Mouse (Mus musculus) embryonic facial prominence, embryonic 11.5 days (tissue): ENCODE results near the gene Cdc5l. TPM values are rescaled to one million over a fixed set of nuclear protein-coding genes. Genes with fewer than 3 reads are reported as not detected.
"Not testable (repeated sequence)": the region's sequence is repeated elsewhere in the genome, so short reads cannot be mapped to it uniquely, and the experiment has no call there.

Experiments used
- ATAC-seq: fragments of 200-750 bp; cut with Nextera tagmentation; replicated peaks from 2 replicates; pipeline ENCODE4 v1.8.0; 2017; ENCODE audit warnings: low read depth; ENCODE audit not compliant: insufficient number of reproducible peaks, low FRiP score, low TSS enrichment
- DNase-seq: peaks from one replicate; pipeline ENCODE4 v3.0.0-alpha.2; 2015; ENCODE audit warnings: low spot score
- H3K27ac ChIP-seq: fragments of 300-500 bp; sonication (generic); replicated peaks from 2 replicates; pipeline ENCODE4 v1.5.1; 2014; ENCODE audit warnings: mild to moderate bottlenecking, low read depth, low read length, control low read depth
- H3K27me3 ChIP-seq: fragments of 300-500 bp; sonication (generic); 2 replicates; pipeline ENCODE4 v1.6.1; 2014; ENCODE audit warnings: mild to moderate bottlenecking, low read length, moderate library complexity, mixed read lengths; ENCODE audit not compliant: control insufficient read depth, insufficient read depth
- H3K36me3 ChIP-seq: fragments of 300-500 bp; sonication (generic); replicated peaks from 2 replicates; pipeline ENCODE4 v1.6.1; 2014; ENCODE audit warnings: low read depth, mild to moderate bottlenecking, low read length, moderate library complexity, mixed read lengths; ENCODE audit not compliant: control insufficient read depth, insufficient read depth
- H3K4me1 ChIP-seq: fragments of 300-500 bp; sonication (generic); 2 replicates; pipeline ENCODE4 v1.6.1; 2014; ENCODE audit warnings: low read length, mixed read lengths; ENCODE audit not compliant: control insufficient read depth, insufficient read depth
- H3K4me2 ChIP-seq: fragments of 300-500 bp; sonication (generic); 2 replicates; pipeline ENCODE4 v1.6.1; 2014; ENCODE audit warnings: low read depth, mild to moderate bottlenecking, control low read depth, low read length, moderate library complexity
- H3K4me3 ChIP-seq: fragments of 300-500 bp; sonication (generic); 2 replicates; pipeline ENCODE4 v1.5.1; 2014; ENCODE audit warnings: low read depth, low read length, control low read depth
- H3K9ac ChIP-seq: fragments of 300-500 bp; sonication (generic); replicated peaks from 2 replicates; pipeline ENCODE4 v1.6.1; 2014; ENCODE audit warnings: mild to moderate bottlenecking, control low read depth, low read length
- H3K9me3 ChIP-seq: fragments of 300-500 bp; sonication (generic); replicated peaks from 2 replicates; pipeline ENCODE4 v1.6.1; 2016; ENCODE audit warnings: mild to moderate bottlenecking, low read length, inconsistent platforms, mixed read lengths; ENCODE audit not compliant: control insufficient read depth
- WGBS: fragments of 180-500 bp; shearing (Covaris S2); extraction: QIAGEN DNeasy Blood & Tissue Kit; methylation state at CpG from one replicate; pipeline ENCODE4 v1.1.7; 2014; 5-methylcytosine and 5-hydroxymethylcytosine counted together
- polyA plus RNA-seq: library from polyadenylated mRNA; unstranded; fragments of >200 nt; fragmentation: Nextera tagmentation; extraction: Ambion mirVana; gene quantifications from 2 replicates; pipeline ENCODE4 v1.2.1, GENCODE M21; 2014

The Cdc5l gene
- polyA plus RNA-seq, 1 experiment from 2014 or later, result 97.6 TPM

GRCm38 (mm10) chr17:45455783-45456182 is 22.2 kb upstream of the Cdc5l start:
- not testable (repeated sequence) for H3K9ac ChIP-seq, H3K4me1 ChIP-seq, H3K4me3 ChIP-seq, H3K4me2 ChIP-seq, DNase-seq, H3K9me3 ChIP-seq, H3K36me3 ChIP-seq, H3K27ac ChIP-seq, ATAC-seq, H3K27me3 ChIP-seq
- WGBS, result 88% methylated on average over 8 of the region's 9 CpGs

- DNase-seq, result no peak
- 76% methylated on average over 2 of the region's 2 CpGs for WGBS
- Histone ChIP-seq H3K4me1 (no peaks in the 10 kb centered on the region), H3K4me2 (no peak overlapping the region), H3K36me3 (no peaks in the 10 kb centered on the region), H3K27ac (no peak overlapping the region), H3K4me3 (no peak overlapping the region), H3K9ac (no peak overlapping the region), H3K9me3 (no peaks in the 10 kb centered on the region), H3K27me3 (no peaks in the 10 kb centered on the region)
- ATAC-seq, result no peak
These were observed 21.3 kb upstream of the Cdc5l start for GRCm38 (mm10) chr17:45454794-45455193.

- WGBS, result 94% methylated on average over 1 of the region's 1 CpGs
- Histone ChIP-seq H3K4me2 (no peak overlapping the region), H3K4me1 (no peaks in the 10 kb centered on the region), H3K9ac (no peak overlapping the region), H3K27me3 (no peaks in the 10 kb centered on the region), H3K36me3 (no peaks in the 10 kb centered on the region), H3K27ac (no peak overlapping the region), H3K9me3 (no peaks in the 10 kb centered on the region), H3K4me3 (no peak overlapping the region)
- ATAC-seq, result no peak
- no peak for DNase-seq
These were observed 18.7 kb upstream of the Cdc5l start for GRCm38 (mm10) chr17:45452271-45452670.

- H3K36me3 ChIP-seq, result no peaks in the 10 kb centered on the region
- no peaks in the 10 kb centered on the region for H3K27me3 ChIP-seq
- H3K9me3 ChIP-seq, result no peaks in the 10 kb centered on the region
- WGBS, result 96% methylated on average over 6 of the region's 6 CpGs
- H3K9ac ChIP-seq, result no peak overlapping the region
- DNase-seq (no peak), ATAC-seq (no peak)
- no peaks in the 10 kb centered on the region for H3K4me1 ChIP-seq
- no peak overlapping the region for H3K27ac ChIP-seq
- no peak overlapping the region for H3K4me3 ChIP-seq
- H3K4me2 ChIP-seq, result no peak overlapping the region
These were observed 16.6 kb upstream of the Cdc5l start for GRCm38 (mm10) chr17:45450153-45450552.

- WGBS, result 93% methylated on average over 8 of the region's 8 CpGs
- ATAC-seq, result no peak
- no peak overlapping the region for H3K4me3 ChIP-seq
These were observed 16.0 kb upstream of the Cdc5l start for GRCm38 (mm10) chr17:45449586-45449985.

GRCm38 (mm10) chr17:45447063-45447462 is 13.5 kb upstream of the Cdc5l start:
- no peak overlapping the region for H3K4me2 ChIP-seq
- WGBS, result 94% methylated on average over 2 of the region's 2 CpGs
- H3K4me3 ChIP-seq, result no peak overlapping the region
- DNase-seq, result no peak
- no peaks in the 10 kb centered on the region for H3K4me1 ChIP-seq
- H3K27ac ChIP-seq, result no peak overlapping the region
- ATAC-seq, result no peak
- no peaks in the 10 kb centered on the region for H3K36me3 ChIP-seq
- no peak overlapping the region for H3K9ac ChIP-seq
- no peaks in the 10 kb centered on the region for H3K27me3 ChIP-seq
- no peaks in the 10 kb centered on the region for H3K9me3 ChIP-seq

More at GRCm38 (mm10) chr17:45449586-45449985, 16.0 kb upstream of the Cdc5l start:
- no peak overlapping the region for H3K27ac ChIP-seq
- no peaks in the 10 kb centered on the region for H3K27me3 ChIP-seq
- H3K36me3 ChIP-seq, result no peaks in the 10 kb centered on the region
- no peaks in the 10 kb centered on the region for H3K4me1 ChIP-seq
- H3K9me3 ChIP-seq, result no peaks in the 10 kb centered on the region
- H3K9ac ChIP-seq, result no peak overlapping the region
- H3K4me2 ChIP-seq, result no peak overlapping the region
- no peak for DNase-seq

GRCm38 (mm10) chr17:45445923-45446322 is 12.4 kb upstream of the Cdc5l start:
- no peaks in the 10 kb centered on the region for H3K9me3 ChIP-seq
- no peaks in the 10 kb centered on the region for H3K27me3 ChIP-seq
- ATAC-seq, result no peak
- H3K4me2 ChIP-seq, result no peak overlapping the region
- no peak for DNase-seq
- H3K27ac ChIP-seq, result no peak overlapping the region
- 89% methylated on average over 4 of the region's 4 CpGs for WGBS
- no peaks in the 10 kb centered on the region for H3K4me1 ChIP-seq
- no peak overlapping the region for H3K4me3 ChIP-seq
- no peaks in the 10 kb centered on the region for H3K36me3 ChIP-seq
- H3K9ac ChIP-seq, result no peak overlapping the region

- Histone ChIP-seq H3K9ac (peak overlapping the region; percentile 86), H3K36me3 (no peaks in the 10 kb centered on the region), H3K4me1 (peaks cover 4% of the 10 kb centered on the region), H3K4me2 (peak overlapping the region; percentile 71), H3K9me3 (no peaks in the 10 kb centered on the region), H3K4me3 (peak overlapping the region; percentile 82), H3K27ac (0 out of 2 replicates have a peak overlapping the region, but pooled peaks have one; percentile 47), H3K27me3 (no peaks in the 10 kb centered on the region)
- ATAC-seq (no peak), DNase-seq (no peak)
- WGBS, result 8% methylated on average over 12 of the region's 12 CpGs
These were observed 689 bp upstream of the Cdc5l start for GRCm38 (mm10) chr17:45434262-45434590.
